Mouse (Mus musculus) kidney, adult 2 months (tissue): ENCODE measurements at regions not wholly inside any gene's neighbourhood (a gene's known extent, or its start where the extent isn't known, plus 50 kb on each side); places are given as distances from the start of the nearest gene placed in this dataset.

Experiments
- CTCF ChIP-seq: fragments of 200-500 bp; conservative IDR thresholded peaks from 2 replicates; pipeline ENCODE4 v1.5.1; 2011; ENCODE audit warnings: low read depth, mild to moderate bottlenecking, control low read depth, low read length, moderate library complexity, mixed read lengths; ENCODE audit not compliant: insufficient read depth, insufficient read length
- POLR2A ChIP-seq: fragments of 200-500 bp; IDR thresholded peaks from one replicate; pipeline ENCODE4 v1.6.1; 2011; ENCODE audit warnings: low read depth, low read length, control low read depth

GRCm38 (mm10) chr9:26134587-26134986, 598.9 kb upstream of the B3gat1 start:
- TF ChIP-seq CTCF, result no peak
- TF ChIP-seq POLR2A, result no peak
